Mouse (Mus musculus): Measurements from ENCODE around the gene Dclk2.

- 0 out of 2 replicates have a peak, but pooled peaks have one; percentile 8 for TF ChIP-seq CTCF (IDR thresholded peaks at IDR 0.05; ENCODE audit: low read depth)
- TF ChIP-seq EP300 (IDR thresholded peaks at IDR 0.05; ENCODE audit: low read depth) = no peak
Measured at GRCm38 (mm10) chr3:86894491-86894890, 26.2 kb downstream of the Dclk2 start.
